ENCODE assay signal across 8 mouse cellular contexts in genomic region chr12:100421538-100421937, GRCm38 (mm10).
DNase-seq lines count a peak whose midpoint lies in the region; ATAC-seq and TF ChIP-seq lines count a peak whose summit lies in the region.

No protein-coding gene starts in this region.

- 60% methylated on average over 6 of the region's 6 CpGs for WGBS in spleen, adult 2 months
- 46% methylated on average over 6 of the region's 6 CpGs for WGBS in hindbrain, embryonic 16.5 days
- 59% methylated on average over 6 of the region's 6 CpGs for WGBS in small intestine, adult 2 months

- H3K4me2 ChIP-seq in hindbrain, embryonic 16.5 days (ENCODE audit: low read length) = no peak overlapping the region

- H3K27ac ChIP-seq in spleen, adult 2 months (ENCODE audit: insufficient read depth, low read length) = peak overlapping the region; percentile 26; the same call in 1 of the 2 replicates
- H3K27ac ChIP-seq in hindbrain, embryonic 16.5 days (ENCODE audit: low read depth, low read length) = no peak overlapping the region
- no peak overlapping the region for H3K27ac ChIP-seq in small intestine, adult 2 months (ENCODE audit: insufficient read depth, low read depth, low read length)

- DNase-seq in adrenal gland, postnatal 10 days = peak; percentile 38
- DNase-seq in adrenal gland, adult 2 months = no peak
- peak; percentile 21 to 50 for DNase-seq in spleen, adult 2 months (ENCODE audit: low read depth in 1 of 2, low spot score in 2 of 2)
- no peak for DNase-seq in spleen, adult 12 weeks (ENCODE audit: low spot score)
- DNase-seq in embryo, embryonic 9.5 days (ENCODE audit: extremely low spot score) = peak; percentile 20
- DNase-seq in lung, postnatal 14 days = peak; percentile 63

- no peak for TF ChIP-seq POLR2A in spleen, adult 2 months (IDR thresholded peaks at IDR 0.05; ENCODE audit: low read depth, low read length)
- TF ChIP-seq POLR2A in small intestine, adult 2 months (IDR thresholded peaks at IDR 0.05; ENCODE audit: low read depth, low read length) = no peak

- no peaks in the 10 kb centered on the region for H3K36me3 ChIP-seq in spleen, adult 2 months (ENCODE audit: control insufficient read depth, insufficient read depth, low read length)
- no peaks in the 10 kb centered on the region for H3K36me3 ChIP-seq in hindbrain, embryonic 16.5 days (ENCODE audit: control insufficient read depth, insufficient read depth, low read length)
- H3K36me3 ChIP-seq in small intestine, adult 2 months (ENCODE audit: control insufficient read depth, insufficient read depth, low read length) = no peaks in the 10 kb centered on the region

- peak; percentile 59 for ATAC-seq in hindbrain, embryonic 16.5 days

- H3K4me3 ChIP-seq in spleen, adult 2 months (ENCODE audit: extremely low read depth, insufficient read depth, insufficient read length) = no peak overlapping the region
- no peak overlapping the region for H3K4me3 ChIP-seq in hindbrain, embryonic 16.5 days (ENCODE audit: low read length)
- no peak overlapping the region for H3K4me3 ChIP-seq in small intestine, adult 2 months (ENCODE audit: low read depth, low read length)

- H3K9me3 ChIP-seq in hindbrain, embryonic 16.5 days (ENCODE audit: control insufficient read depth, low read length) = no peaks in the 10 kb centered on the region

- no peaks in the 10 kb centered on the region for H3K4me1 ChIP-seq in spleen, adult 2 months (ENCODE audit: control insufficient read depth, insufficient read depth, insufficient read length)
- H3K4me1 ChIP-seq in hindbrain, embryonic 16.5 days (ENCODE audit: control insufficient read depth, insufficient read depth, low read depth, low read length) = peaks cover 4% of the 10 kb centered on the region; the same call in 1 of the 2 replicates
- peaks cover 13% of the 10 kb centered on the region; the same call in 1 of the 2 replicates for H3K4me1 ChIP-seq in small intestine, adult 2 months (ENCODE audit: control insufficient read depth, insufficient read depth, insufficient read length, low read length)

- peak; percentile 50; the same call in 1 of the 2 replicates for TF ChIP-seq CTCF in spleen, adult 2 months (IDR thresholded peaks at IDR 0.05; ENCODE audit: extremely low read depth, insufficient read depth, insufficient read length, insufficient replicate concordance)
- peak; percentile 63; the same call in 1 of the 2 replicates for TF ChIP-seq CTCF in small intestine, adult 2 months (IDR thresholded peaks at IDR 0.05; ENCODE audit: extremely low read depth, insufficient read length, insufficient replicate concordance, low read depth, low read length)

- H3K9ac ChIP-seq in hindbrain, embryonic 16.5 days (ENCODE audit: low read depth, low read length) = no peak overlapping the region

- no peaks in the 10 kb centered on the region for H3K27me3 ChIP-seq in spleen, adult 2 months (ENCODE audit: control insufficient read depth, insufficient read depth, low read length)
- no peaks in the 10 kb centered on the region for H3K27me3 ChIP-seq in hindbrain, embryonic 16.5 days (replicated peaks; ENCODE audit: control insufficient read depth, insufficient read depth, low read length)
- H3K27me3 ChIP-seq in small intestine, adult 2 months (ENCODE audit: control insufficient read depth, insufficient read depth, low read length) = no peaks in the 10 kb centered on the region

Comparison
In these comparisons a context has a peak if more than half of its experiments do, and no peak if none do; other contexts are left out.
1. DNase-seq: peak in adrenal gland, postnatal 10 days (single experiment), spleen, adult 2 months (2 of 2), embryo, embryonic 9.5 days (single experiment) and lung, postnatal 14 days (single experiment); none in adrenal gland, adult 2 months (single experiment) and spleen, adult 12 weeks (single experiment).